Mouse (Mus musculus) ES-E14 (cell line): ENCODE data around the gene Nanos2. TPM values are rescaled to one million over a fixed set of nuclear protein-coding genes. Genes with fewer than 3 reads are reported as not detected.

Source experiments
- DNase-seq: peaks from one replicate; pipeline ENCODE4 v3.0.0-alpha.2; 2013; ENCODE audit warnings: low read depth, low spot score
- H3K27ac ChIP-seq: 2 replicates; pipeline ENCODE4 v1.5.1; 2012; ENCODE audit warnings: low read depth, mild to moderate bottlenecking, low read length, moderate library complexity, mixed read lengths; ENCODE audit not compliant: poor library complexity, insufficient read depth, severe bottlenecking
- H3K36me3 ChIP-seq: 2 replicates; pipeline ENCODE4 v1.6.1; 2012; ENCODE audit warnings: mild to moderate bottlenecking, low read length, moderate library complexity, mixed read lengths; ENCODE audit not compliant: control insufficient read depth, poor library complexity, insufficient read depth, severe bottlenecking
- H3K4me1 ChIP-seq, 2 experiments: fragments of 150-350 bp in 1 of 2; sonication (generic) in 1 of 2; 2 replicates each; pipeline ENCODE4 v1.6.1; 2012; ENCODE audit warnings: low read length in 2 of 2, mild to moderate bottlenecking in 1 of 2, mixed read lengths in 1 of 2; ENCODE audit not compliant: control insufficient read depth in 2 of 2, insufficient read depth in 2 of 2, poor library complexity in 1 of 2
- H3K4me3 ChIP-seq, 2 experiments: fragments of 150-350 bp in 1 of 2; sonication (generic) in 1 of 2; 2 replicates each; pipeline ENCODE4 v1.5.1; 2012; ENCODE audit warnings: low read length in 2 of 2, low read depth in 1 of 2, mild to moderate bottlenecking in 1 of 2, mixed read lengths in 1 of 2; ENCODE audit not compliant: insufficient read depth in 1 of 2, poor library complexity in 1 of 2, severe bottlenecking in 1 of 2
- H3K9ac ChIP-seq: 2 replicates; pipeline ENCODE4 v1.6.1; 2012; ENCODE audit warnings: low read depth, mild to moderate bottlenecking, low read length, mixed read lengths; ENCODE audit not compliant: poor library complexity, insufficient read depth, severe bottlenecking
- H3K9me3 ChIP-seq: fragments of 150-350 bp; sonication (generic); 2 replicates; pipeline ENCODE4 v1.6.1; 2012; ENCODE audit warnings: low read depth, mild to moderate bottlenecking, low read length; ENCODE audit not compliant: control insufficient read depth, insufficient read depth
- CHD2 ChIP-seq: IDR thresholded peaks from 2 replicates; pipeline ENCODE4 v1.6.1; 2014; ENCODE audit warnings: mild to moderate bottlenecking, low read depth, low read length, inconsistent platforms
- HCFC1 ChIP-seq: IDR thresholded peaks from 2 replicates; pipeline ENCODE4 v1.6.1; 2012; ENCODE audit warnings: low read length, inconsistent platforms, borderline replicate concordance; ENCODE audit not compliant: insufficient read depth
- MAFK ChIP-seq: IDR thresholded peaks from 2 replicates; pipeline ENCODE4 v1.6.1; 2014; ENCODE audit warnings: mild to moderate bottlenecking, low read depth, low read length, inconsistent platforms; ENCODE audit not compliant: insufficient read depth
- ZC3H11A ChIP-seq: IDR thresholded peaks from 2 replicates; pipeline ENCODE4 v1.6.1; 2012; ENCODE audit warnings: low read depth, mild to moderate bottlenecking, inconsistent platforms, low read length, borderline replicate concordance
- ZNF384 ChIP-seq: IDR thresholded peaks from 2 replicates; pipeline ENCODE4 v1.6.1; 2012; ENCODE audit warnings: low read depth, low read length, inconsistent platforms
- in situ Hi-C, 2 experiments: fragments of 600-800 bp; cut with MboI; formaldehyde crosslinking; loops; one replicate each; pipeline ENCODE4 v1.15.1; 2025; ENCODE audit warnings: low sequenced_read_pairs in 2 of 2, inconsistent platforms in 1 of 2; ENCODE audit not compliant: unreplicated experiment in 2 of 2
- total RNA-seq: library from RNA; depleted of rRNA; stranded (reverse); fragments of 300-350 nt; gene quantifications from 2 replicates; pipeline ENCODE4 v1.2.3, GENCODE M21; 2012

Nanos2 gene
- total RNA-seq, 1 experiment, result not detected

GRCm38 (mm10) chr7:19014452-19014851 lies 27.3 kb downstream of the Nanos2 start:
- no peak for DNase-seq
- no peak for TF ChIP-seq CHD2
- no peak for TF ChIP-seq ZC3H11A
- TF ChIP-seq ZNF384, result no peak
- TF ChIP-seq HCFC1, result no peak
- no peak for TF ChIP-seq MAFK
- Histone ChIP-seq H3K27ac (no peak overlapping the region), H3K36me3 (no peaks in the 10 kb centered on the region), H3K9ac (no peak overlapping the region), H3K9me3 (no peaks in the 10 kb centered on the region), H3K4me3 (no peak overlapping the region), H3K4me1 (peaks cover 0 to 2% of the 10 kb centered on the region in 2 experiments; a peak in 2 of 4 replicates)
- in situ Hi-C loops, result no loop called here

- no peaks in the 10 kb centered on the region for H3K36me3 ChIP-seq
- no peak for TF ChIP-seq ZNF384
- TF ChIP-seq ZC3H11A, result no peak
- TF ChIP-seq CHD2, result no peak
- TF ChIP-seq HCFC1, result no peak
- no peak for TF ChIP-seq MAFK
- no peak overlapping the region for H3K27ac ChIP-seq
- no peak overlapping the region for H3K4me3 ChIP-seq
- H3K4me1 ChIP-seq, result peaks cover 0 to 9% of the 10 kb centered on the region in 2 experiments; a peak in 2 of 4 replicates
- no peak for DNase-seq
- H3K9me3 ChIP-seq, result no peaks in the 10 kb centered on the region
- no peak overlapping the region for H3K9ac ChIP-seq
- in situ Hi-C loops, result no loop called here
Observed at GRCm38 (mm10) chr7:19016042-19016441, 28.8 kb downstream of the Nanos2 start.

DNA sequence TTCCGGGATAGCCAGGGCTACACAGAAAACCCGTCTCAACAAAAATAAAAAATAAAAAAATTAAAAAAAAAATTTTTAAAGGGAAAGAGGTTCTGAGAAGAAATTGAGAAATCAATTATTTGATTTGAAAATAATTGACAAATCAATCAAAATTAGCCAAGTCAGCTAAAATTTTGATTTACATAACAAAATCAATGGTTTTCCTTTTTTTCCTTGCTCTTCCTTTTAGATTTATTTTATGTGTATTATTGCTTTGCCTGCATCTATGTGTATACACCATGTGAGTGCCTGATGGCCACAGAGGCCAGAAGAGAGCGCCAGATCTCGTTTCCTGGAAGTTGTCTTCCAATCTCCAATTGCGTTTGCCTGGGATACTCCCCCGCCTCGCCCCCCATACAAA lies 30.7 kb downstream of the Nanos2 start:
- H3K36me3 ChIP-seq, result no peaks in the 10 kb centered on the region

GRCm38 (mm10) chr7:19021048-19021447 lies 33.8 kb downstream of the Nanos2 start:
- in situ Hi-C loops, result no loop called here
- Histone ChIP-seq H3K9me3 (no peaks in the 10 kb centered on the region), H3K27ac (no peak overlapping the region), H3K4me3 (no peak overlapping the region), H3K4me1 (peaks cover 1 to 12% of the 10 kb centered on the region in 2 experiments; a peak in 2 of 4 replicates), H3K36me3 (no peaks in the 10 kb centered on the region), H3K9ac (no peak overlapping the region)
- TF ChIP-seq CHD2 (no peak), ZC3H11A (no peak), ZNF384 (no peak), MAFK (no peak), HCFC1 (no peak)
- DNase-seq, result no peak

More for the DNA sequence above, 30.7 kb downstream of the Nanos2 start:
- no peak overlapping the region for H3K27ac ChIP-seq
- H3K9me3 ChIP-seq, result no peaks in the 10 kb centered on the region
- H3K4me1 ChIP-seq, result peaks cover 0 to 11% of the 10 kb centered on the region in 2 experiments; a peak in 1 of 4 replicates
- in situ Hi-C loops, result no loop called here
- DNase-seq, result no peak
- TF ChIP-seq MAFK, result peak; percentile 70; the same call in 1 of the 2 replicates
- no peak for TF ChIP-seq ZNF384
- H3K4me3 ChIP-seq, result no peak overlapping the region
- H3K9ac ChIP-seq, result no peak overlapping the region
